Mouse (Mus musculus): ENCODE results near the gene Dbndd1. TPM values are rescaled to one million over a fixed set of nuclear protein-coding genes. Genes with fewer than 3 reads are reported as not detected.
A peak's percentile ranks its signal among the peaks of the same experiment; 100 is the strongest.
"Not testable (repeated sequence)": the region's sequence is repeated elsewhere in the genome, so short reads cannot be mapped to it uniquely, and the experiment has no call there.

The Dbndd1 gene
- polyA plus RNA-seq, 1 experiment from 2014 or later, result 0.68 TPM

DNA sequence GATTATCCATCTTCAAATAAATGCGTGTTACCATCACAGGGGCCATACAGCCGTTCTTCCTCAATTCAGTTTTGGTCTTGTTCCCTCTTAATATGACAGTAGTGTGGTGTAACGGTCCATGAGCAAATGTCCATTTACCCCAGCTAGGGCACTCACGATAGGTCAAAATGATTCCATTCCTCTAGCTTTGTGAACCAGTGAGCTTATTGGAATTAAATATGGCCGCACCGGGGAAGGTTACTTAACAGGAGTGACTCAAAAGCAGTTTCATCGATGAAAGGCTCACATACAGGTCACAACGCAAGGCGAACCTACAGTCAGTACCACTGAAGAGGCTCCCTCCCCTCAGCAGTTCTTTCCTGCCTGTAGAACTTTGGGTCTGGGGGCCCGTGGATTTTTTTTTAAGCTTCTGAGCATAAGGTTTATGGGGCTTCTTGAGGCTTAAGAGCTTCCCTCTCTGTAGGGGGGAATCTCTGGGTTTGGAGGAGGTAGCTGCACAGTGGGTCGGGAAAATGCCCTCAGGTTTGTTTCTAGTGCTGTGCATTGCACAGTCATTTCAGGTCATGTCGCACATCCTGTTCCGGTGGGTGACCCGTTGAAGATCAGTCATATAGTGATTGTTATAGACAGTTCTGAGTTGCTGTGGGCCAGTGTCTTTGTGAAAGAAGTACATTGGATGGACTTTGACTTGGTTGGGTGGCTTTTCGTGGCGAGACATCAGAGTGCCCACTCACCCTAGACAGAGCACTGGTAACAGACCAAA is 36.6 kb downstream of the Dbndd1 start:
- Histone ChIP-seq H3K9ac (ENCODE audit: low read length) (peak overlapping the region; percentile 89), H3K27ac (ENCODE audit: low read length) (peak overlapping the region; percentile 92), H3K4me2 (ENCODE audit: low read depth, low read length) (peak overlapping the region; percentile 84), H3K36me3 (ENCODE audit: control insufficient read depth, insufficient read depth) (peaks cover 13% of the 10 kb centered on the region), H3K27me3 (ENCODE audit: control insufficient read depth, insufficient read depth, low read length) (no peaks in the 10 kb centered on the region), H3K4me3 (ENCODE audit: low read length) (peak overlapping the region; percentile 88), H3K9me3 (replicated peaks; ENCODE audit: control insufficient read depth, low read length) (no peaks in the 10 kb centered on the region), H3K4me1 (ENCODE audit: control insufficient read depth, insufficient read depth, low read length) (peaks cover 13% of the 10 kb centered on the region)
- WGBS, result 33% methylated on average over 16 of the region's 16 CpGs
- no peak for ATAC-seq (replicated peaks; ENCODE audit: extremely low read depth, insufficient read depth, low FRiP score)

DNA sequence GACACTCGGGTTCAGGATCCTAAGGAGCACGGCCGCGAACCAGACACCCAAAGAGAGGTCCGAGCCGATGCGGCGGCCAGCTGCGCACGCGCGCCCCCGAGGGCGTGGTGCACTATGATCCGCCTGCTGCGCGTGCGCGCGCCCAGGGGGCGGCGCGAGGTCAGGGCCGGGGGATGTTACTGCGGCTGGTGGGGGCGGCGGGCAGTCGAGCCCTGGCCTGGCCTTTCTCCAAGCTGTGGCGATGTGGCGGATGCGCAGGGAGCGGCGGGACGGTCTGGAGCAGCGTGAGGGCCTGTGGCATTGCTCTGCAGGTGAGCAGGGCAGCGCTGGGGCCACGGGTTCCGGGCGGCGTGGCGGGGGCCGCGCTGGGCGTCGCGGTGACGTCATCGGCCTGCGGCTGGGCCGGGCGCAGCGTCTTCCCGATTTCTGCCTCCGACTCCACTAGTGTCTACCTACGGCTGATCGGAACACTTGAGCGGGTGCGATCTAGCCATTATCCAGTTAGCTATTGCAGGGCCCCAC is 37.5 kb downstream of the Dbndd1 start, which contains the start of gene Afg3l1:
TSS of gene Afg3l1 (plus strand) at position 167 of the 522 bp plus-strand sequence.
- H3K27ac ChIP-seq (ENCODE audit: low read length), result peak within 1 kb of the TSS; percentile 92
- no peaks in the 10 kb centered on the region for H3K9me3 ChIP-seq (replicated peaks; ENCODE audit: control insufficient read depth, low read length)
- peak; percentile 94 for ATAC-seq (replicated peaks; ENCODE audit: extremely low read depth, insufficient read depth, low FRiP score)
- H3K4me2 ChIP-seq (ENCODE audit: low read depth, low read length), result peak within 1 kb of the TSS; percentile 84
- under 1% methylated on average over 58 of the region's 58 CpGs for WGBS
- H3K4me3 ChIP-seq (ENCODE audit: low read length), result peak within 1 kb of the TSS; percentile 88
- no peaks in the 10 kb centered on the region for H3K27me3 ChIP-seq (ENCODE audit: control insufficient read depth, insufficient read depth, low read length)
- H3K36me3 ChIP-seq (ENCODE audit: control insufficient read depth, insufficient read depth), result peaks cover 13% of the 10 kb centered on the region
- peak within 1 kb of the TSS; percentile 89 for H3K9ac ChIP-seq (ENCODE audit: low read length)
- peaks cover 13% of the 10 kb centered on the region for H3K4me1 ChIP-seq (ENCODE audit: control insufficient read depth, insufficient read depth, low read length)

DNA sequence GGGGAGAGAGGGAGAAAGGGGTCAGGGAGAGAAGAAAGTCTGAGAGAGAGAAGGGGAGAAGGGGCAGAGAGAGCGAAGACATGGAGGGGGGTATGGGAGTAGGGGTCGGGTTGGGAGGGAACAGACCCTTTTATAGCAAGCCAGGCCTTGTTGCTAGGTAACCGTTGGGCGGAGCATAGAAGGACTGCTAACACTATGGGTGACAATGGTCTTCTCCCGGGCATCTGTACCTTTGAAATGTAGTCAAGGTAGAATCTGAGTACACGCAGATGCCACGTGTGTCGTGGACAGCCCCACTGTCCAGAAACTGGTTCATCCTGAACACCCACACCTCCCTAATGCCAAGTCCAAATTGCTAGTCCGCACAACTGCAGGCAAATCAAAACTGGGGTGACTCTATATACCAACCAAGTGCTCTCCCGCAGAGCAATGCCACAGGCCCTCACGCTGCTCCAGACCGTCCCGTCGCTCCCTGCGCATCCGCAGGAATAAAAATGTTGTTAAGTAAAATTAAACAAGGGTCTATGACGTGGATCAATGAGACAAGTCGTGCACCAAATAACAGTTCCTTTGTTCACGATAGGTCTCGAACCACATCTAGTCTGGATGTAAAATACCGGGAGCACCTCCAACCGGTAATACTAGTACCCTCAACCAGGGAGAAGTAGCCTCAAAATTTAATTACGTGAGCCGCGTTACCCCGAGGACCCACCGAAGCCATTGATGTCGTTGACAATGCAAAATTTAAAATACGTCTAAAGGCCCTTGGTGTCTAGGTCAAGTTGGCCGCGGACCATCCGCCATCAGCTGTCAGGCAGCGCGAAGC is 38.1 kb downstream of the Dbndd1 start:
- Histone ChIP-seq H3K4me3 (ENCODE audit: low read length) (peak overlapping the region; percentile 88), H3K27me3 (ENCODE audit: control insufficient read depth, insufficient read depth, low read length) (no peaks in the 10 kb centered on the region), H3K9me3 (replicated peaks; ENCODE audit: control insufficient read depth, low read length) (no peaks in the 10 kb centered on the region)

DNA sequence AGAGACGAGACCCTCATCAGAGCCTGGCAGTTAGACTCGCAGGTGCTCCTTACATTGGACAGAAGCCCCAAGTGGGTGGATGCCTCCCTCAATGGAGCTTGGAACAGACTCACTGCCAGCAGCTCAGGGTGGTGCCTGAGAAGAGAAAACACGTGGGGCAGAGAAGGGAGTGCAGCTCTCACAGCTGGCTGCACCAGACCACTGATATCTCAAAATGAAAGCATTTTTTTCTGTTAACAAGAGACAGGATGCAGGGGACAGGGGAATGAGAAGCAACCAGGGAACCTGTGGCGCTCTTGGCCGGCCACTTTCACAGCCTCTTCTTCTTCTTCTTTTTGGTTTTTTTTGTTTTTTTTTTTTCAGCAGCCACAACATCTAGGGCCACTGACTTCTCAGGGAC is 40.7 kb downstream of the Dbndd1 start:
- peaks cover 13% of the 10 kb centered on the region for H3K4me1 ChIP-seq (ENCODE audit: control insufficient read depth, insufficient read depth, low read length)
- not testable (repeated sequence) for H3K27me3 ChIP-seq (ENCODE audit: control insufficient read depth, insufficient read depth, low read length); H3K9ac ChIP-seq (ENCODE audit: low read length); H3K27ac ChIP-seq (ENCODE audit: low read length); H3K4me3 ChIP-seq (ENCODE audit: low read length); H3K4me2 ChIP-seq (ENCODE audit: low read depth, low read length); H3K9me3 ChIP-seq (replicated peaks; ENCODE audit: control insufficient read depth, low read length); ATAC-seq (replicated peaks; ENCODE audit: extremely low read depth, insufficient read depth, low FRiP score); H3K36me3 ChIP-seq (ENCODE audit: control insufficient read depth, insufficient read depth)
- WGBS, result 37% methylated on average over 5 of the region's 5 CpGs

More for the DNA sequence above, 38.1 kb downstream of the Dbndd1 start:
- ATAC-seq (replicated peaks; ENCODE audit: extremely low read depth, insufficient read depth, low FRiP score), result no peak; the same call in 1 of the 2 replicates
- peak overlapping the region; percentile 84 for H3K4me2 ChIP-seq (ENCODE audit: low read depth, low read length)
- H3K4me1 ChIP-seq (ENCODE audit: control insufficient read depth, insufficient read depth, low read length), result peaks cover 13% of the 10 kb centered on the region
- H3K27ac ChIP-seq (ENCODE audit: low read length), result peak overlapping the region; percentile 92
- 10% methylated on average over 34 of the region's 34 CpGs for WGBS
- H3K36me3 ChIP-seq (ENCODE audit: control insufficient read depth, insufficient read depth), result peaks cover 9% of the 10 kb centered on the region
- H3K9ac ChIP-seq (ENCODE audit: low read length), result peak overlapping the region; percentile 89

DNA sequence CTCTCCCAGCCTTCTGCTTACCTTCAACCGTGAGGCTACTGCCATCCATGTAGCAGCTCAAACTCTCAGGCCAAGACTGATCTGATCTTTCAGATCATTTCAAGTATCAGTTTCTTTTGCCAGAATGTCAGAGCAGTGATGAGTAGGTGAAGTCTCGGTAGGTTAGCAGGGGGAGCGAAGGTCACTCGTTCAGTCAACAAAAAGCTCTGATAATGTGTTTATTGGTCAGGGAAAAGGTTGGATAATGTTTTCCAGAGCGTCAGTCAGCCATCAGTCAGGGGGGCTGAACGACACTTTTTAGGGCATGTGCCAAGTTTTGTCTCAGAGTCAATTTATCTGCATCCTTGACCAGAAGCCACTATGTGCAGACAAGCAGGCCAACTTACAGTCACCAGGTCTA is 42.3 kb downstream of the Dbndd1 start:
- not testable (repeated sequence) for H3K36me3 ChIP-seq (ENCODE audit: control insufficient read depth, insufficient read depth); H3K4me1 ChIP-seq (ENCODE audit: control insufficient read depth, insufficient read depth, low read length); H3K27ac ChIP-seq (ENCODE audit: low read length); H3K9me3 ChIP-seq (replicated peaks; ENCODE audit: control insufficient read depth, low read length); ATAC-seq (replicated peaks; ENCODE audit: extremely low read depth, insufficient read depth, low FRiP score); H3K4me3 ChIP-seq (ENCODE audit: low read length); H3K27me3 ChIP-seq (ENCODE audit: control insufficient read depth, insufficient read depth, low read length); H3K9ac ChIP-seq (ENCODE audit: low read length); H3K4me2 ChIP-seq (ENCODE audit: low read depth, low read length)
- 69% methylated on average over 6 of the region's 6 CpGs for WGBS

DNA sequence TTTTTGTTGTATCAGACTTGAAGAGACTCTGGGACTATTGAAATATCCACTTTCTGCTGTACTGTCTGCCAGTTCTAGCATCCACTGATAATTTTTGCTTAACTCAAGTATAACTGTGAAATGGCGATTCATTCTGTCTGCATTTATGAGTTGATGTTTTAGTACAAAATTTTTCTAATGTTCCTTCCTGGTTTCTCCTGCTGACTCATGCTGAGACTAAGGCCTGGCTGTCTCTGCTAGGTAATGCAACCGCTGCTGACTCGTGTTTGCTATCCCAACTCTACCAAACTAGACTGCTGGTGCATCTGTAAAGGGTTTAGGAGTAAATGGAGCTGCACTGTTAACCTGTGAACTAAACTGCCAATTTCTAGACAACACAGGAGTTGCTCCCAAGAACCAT is 47.8 kb downstream of the Dbndd1 start:
- Histone ChIP-seq H3K9ac (ENCODE audit: low read length) (no peak overlapping the region), H3K27ac (ENCODE audit: low read length) (no peak overlapping the region), H3K4me2 (ENCODE audit: low read depth, low read length) (no peak overlapping the region), H3K4me3 (ENCODE audit: low read length) (no peak overlapping the region), H3K36me3 (ENCODE audit: control insufficient read depth, insufficient read depth) (no peaks in the 10 kb centered on the region), H3K9me3 (replicated peaks; ENCODE audit: control insufficient read depth, low read length) (no peaks in the 10 kb centered on the region), H3K4me1 (ENCODE audit: control insufficient read depth, insufficient read depth, low read length) (no peaks in the 10 kb centered on the region), H3K27me3 (ENCODE audit: control insufficient read depth, insufficient read depth, low read length) (no peaks in the 10 kb centered on the region)
- 74% methylated on average over 3 of the region's 3 CpGs for WGBS
- ATAC-seq (replicated peaks; ENCODE audit: extremely low read depth, insufficient read depth, low FRiP score), result no peak

DNA sequence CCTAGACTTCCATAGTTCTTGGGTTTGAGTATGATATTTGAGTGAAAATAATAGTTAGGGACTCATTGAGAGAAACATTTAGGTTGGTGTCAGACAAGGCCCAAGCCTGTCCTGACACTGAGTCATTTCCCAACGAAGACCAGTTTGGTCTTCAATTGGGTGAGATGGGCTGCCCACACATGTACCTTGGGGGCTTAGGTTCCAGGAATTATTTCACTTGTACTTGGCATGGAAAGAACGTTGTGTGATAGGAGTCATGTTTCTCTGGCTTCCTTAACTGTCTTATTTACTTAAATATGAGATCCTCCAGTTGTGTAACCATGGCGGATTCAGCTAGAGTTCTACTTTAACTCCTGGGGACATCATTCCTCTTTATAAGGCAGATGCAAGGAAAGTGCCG is 51.6 kb downstream of the Dbndd1 start:
- Histone ChIP-seq H3K4me1 (ENCODE audit: control insufficient read depth, insufficient read depth, low read length) (no peaks in the 10 kb centered on the region), H3K4me2 (ENCODE audit: low read depth, low read length) (no peak overlapping the region), H3K27ac (ENCODE audit: low read length) (no peak overlapping the region), H3K9ac (ENCODE audit: low read length) (no peak overlapping the region), H3K27me3 (ENCODE audit: control insufficient read depth, insufficient read depth, low read length) (no peaks in the 10 kb centered on the region), H3K4me3 (ENCODE audit: low read length) (no peak overlapping the region), H3K36me3 (ENCODE audit: control insufficient read depth, insufficient read depth) (peaks cover 17% of the 10 kb centered on the region), H3K9me3 (replicated peaks; ENCODE audit: control insufficient read depth, low read length) (no peaks in the 10 kb centered on the region)
- WGBS, result 85% methylated on average over 4 of the region's 4 CpGs
- no peak for ATAC-seq (replicated peaks; ENCODE audit: extremely low read depth, insufficient read depth, low FRiP score)
